Comparison of ENCODE assay signal across 9 mouse cellular contexts in the genomic region with DNA sequence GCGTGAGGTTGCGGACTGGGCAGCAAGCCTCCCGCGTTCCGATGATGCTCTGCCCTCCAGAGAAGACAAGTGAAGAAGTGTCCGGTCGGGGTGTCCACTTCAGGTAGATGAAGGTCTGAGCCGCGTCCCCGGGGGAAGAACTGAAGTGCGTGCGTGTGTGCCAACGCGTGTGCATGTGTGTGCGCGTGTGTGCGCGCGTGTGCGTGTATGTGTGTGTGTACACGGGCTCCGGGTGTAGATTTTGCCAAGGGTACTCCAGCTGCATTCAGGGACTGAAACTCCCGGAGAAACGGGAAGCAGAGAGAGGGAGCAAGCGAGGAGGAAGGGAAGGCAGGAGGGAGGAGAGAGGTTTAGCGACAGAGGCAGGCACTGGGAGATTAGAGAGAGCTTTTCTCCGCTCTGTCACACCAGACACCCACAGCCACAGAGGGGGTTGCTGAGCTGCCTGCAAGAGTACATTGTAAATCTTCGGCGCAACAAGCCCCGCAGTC. TPM values are rescaled to one million over a fixed set of nuclear protein-coding genes. Genes with fewer than 3 reads are reported as not detected.
DNase-seq lines count a peak whose midpoint lies in the region; ATAC-seq lines count a peak whose summit lies in the region.
"Had no signal": no experiment of that assay in that cellular context is flagged by ENCODE, and none has a peak within 500 bp of the region (broad histone marks: within the 10 kb centered on the region; RNA-seq: fewer than 3 reads in every experiment).

Gene Trhde, minus strand, starts transcription at position 147 of the 491 bp plus-strand sequence.

- peak within 1 kb of the TSS; percentile 90 for H3K4me2 ChIP-seq in lung, embryonic 16.5 days (ENCODE audit: low read depth, low read length)
- peak within 1 kb of the TSS; percentile 95 for H3K4me2 ChIP-seq in forebrain, embryonic 14.5 days (ENCODE audit: low read length)
- H3K4me2 ChIP-seq in stomach, embryonic 15.5 days: peak within 1 kb of the TSS; percentile 94

- under 1% methylated on average over 30 of the region's 30 CpGs for WGBS in lung, embryonic 16.5 days
- under 1% methylated on average over 30 of the region's 30 CpGs for WGBS in forebrain, embryonic 14.5 days
- under 1% methylated on average over 30 of the region's 30 CpGs for WGBS in stomach, embryonic 15.5 days

- no peak for DNase-seq in lung, postnatal 4 days
- DNase-seq in forebrain, embryonic 14.5 days (ENCODE audit: low spot score): peak; percentile 56
- peak; percentile 33 to 47 for DNase-seq in layer of hippocampus, adult 8-10 months (ENCODE audit: low spot score in 2 of 2)

- 0 out of 2 replicates have a peak, but pooled peaks have one; percentile 13 for ATAC-seq in lung, embryonic 16.5 days (ENCODE audit: low read depth)
- peak; percentile 43 for ATAC-seq in forebrain, embryonic 14.5 days
- 0 out of 2 replicates have a peak, but pooled peaks have one; percentile 10 for ATAC-seq in megakaryocyte progenitor cell, adult 5-6 weeks (replicated peaks; ENCODE audit: poor library complexity)
- ATAC-seq in stomach, embryonic 15.5 days (ENCODE audit: insufficient read depth, low FRiP score, low read depth): no peak
- no peak for ATAC-seq in activated CD4-positive, CD25-positive, alpha-beta regulatory T cell, adult 4 months
- no peak for ATAC-seq in CD4-positive, CD25-positive, alpha-beta regulatory T cell, adult 4 months

- no peaks in the 10 kb centered on the region for H3K9me3 ChIP-seq in lung, embryonic 16.5 days (ENCODE audit: control insufficient read depth, low read length)
- H3K9me3 ChIP-seq in forebrain, embryonic 14.5 days (replicated peaks; ENCODE audit: control insufficient read depth, low read length): no peaks in the 10 kb centered on the region
- H3K9me3 ChIP-seq in stomach, embryonic 15.5 days: no peaks in the 10 kb centered on the region

- peak within 1 kb of the TSS; percentile 39 for H3K9ac ChIP-seq in lung, embryonic 16.5 days (ENCODE audit: low read length)
- H3K9ac ChIP-seq in forebrain, embryonic 14.5 days (ENCODE audit: low read length): peak within 1 kb of the TSS; percentile 53
- peak within 1 kb of the TSS; percentile 7; the same call in 1 of the 2 replicates for H3K9ac ChIP-seq in stomach, embryonic 15.5 days

- peaks cover 50% of the 10 kb centered on the region for H3K27me3 ChIP-seq in lung, embryonic 16.5 days (ENCODE audit: control insufficient read depth, insufficient read depth, low read depth, low read length)
- peaks cover 15% of the 10 kb centered on the region for H3K27me3 ChIP-seq in forebrain, embryonic 14.5 days (replicated peaks; ENCODE audit: control insufficient read depth, insufficient read depth, low read length)
- peaks cover 41% of the 10 kb centered on the region for H3K27me3 ChIP-seq in stomach, embryonic 15.5 days (replicated peaks)

- H3K27ac ChIP-seq in lung, embryonic 16.5 days (ENCODE audit: low read length): no peak within 1 kb of the TSS
- H3K27ac ChIP-seq in forebrain, embryonic 14.5 days (ENCODE audit: low read depth, low read length): no peak within 1 kb of the TSS; the same call in 1 of the 2 replicates
- H3K27ac ChIP-seq in stomach, embryonic 15.5 days: no peak within 1 kb of the TSS
- H3K27ac ChIP-seq: macrophage had no signal

- H3K4me3 ChIP-seq in lung, embryonic 16.5 days (ENCODE audit: low read length): peak within 1 kb of the TSS; percentile 57
- peak within 1 kb of the TSS; percentile 58 for H3K4me3 ChIP-seq in forebrain, embryonic 14.5 days (ENCODE audit: low read depth, low read length)
- peak within 1 kb of the TSS; percentile 54 for H3K4me3 ChIP-seq in stomach, embryonic 15.5 days (replicated peaks)

- peaks cover 10% of the 10 kb centered on the region for H3K4me1 ChIP-seq in lung, embryonic 16.5 days (replicated peaks; ENCODE audit: control insufficient read depth, insufficient read depth, low read length)
- no peaks in the 10 kb centered on the region for H3K4me1 ChIP-seq in forebrain, embryonic 14.5 days (ENCODE audit: control insufficient read depth, insufficient read depth, low read length)
- H3K4me1 ChIP-seq in stomach, embryonic 15.5 days: peaks cover 23% of the 10 kb centered on the region

- no peaks in the 10 kb centered on the region for H3K36me3 ChIP-seq in lung, embryonic 16.5 days (ENCODE audit: control insufficient read depth, insufficient read depth, low read length)
- H3K36me3 ChIP-seq in forebrain, embryonic 14.5 days (ENCODE audit: control insufficient read depth, insufficient read depth, low read length): no peaks in the 10 kb centered on the region
- no peaks in the 10 kb centered on the region for H3K36me3 ChIP-seq in stomach, embryonic 15.5 days

RNA-seq across cellular contexts. Expression of gene Trhde, which starts in this region (rescaled TPM):
- 0.11 and 0.23 TPM in 2 replicates for polyA plus RNA-seq in lung, embryonic 16.5 days (2015; fragmentation: Nextera tagmentation; extraction: Ambion mirVana)
- 1.8 and 2.9 TPM in 2 replicates for polyA plus RNA-seq in forebrain, embryonic 14.5 days (2014; fragmentation: Nextera tagmentation; extraction: Ambion mirVana)
- 10 to 100 TPM; 25.6 to 27.9 (median 26.7) TPM for total RNA-seq in layer of hippocampus, adult 8-10 months (2022)
- total RNA-seq in megakaryocyte progenitor cell, adult 5-6 weeks (2015): not detected in 2 replicates
- total RNA-seq in megakaryocyte progenitor cell, adult 5-6 weeks (2017): not detected in 2 replicates
- 0.23 and 0.48 TPM in 2 replicates for polyA plus RNA-seq in stomach, embryonic 15.5 days (2015; fragmentation: Nextera tagmentation; extraction: Ambion mirVana)
- polyA plus RNA-seq in activated CD4-positive, CD25-positive, alpha-beta regulatory T cell, adult 4 months (2017; shearing (Covaris generic)): not detected
- polyA plus RNA-seq in CD4-positive, CD25-positive, alpha-beta regulatory T cell, adult 4 months (2017; shearing (Covaris generic)): not detected
- polyA plus RNA-seq: macrophage had no signal

Comparison
In these comparisons a context has a peak if more than half of its experiments do, and no peak if none do; other contexts are left out.
1. RNA of gene Trhde (total RNA-seq): 25.6 to 27.9 TPM in layer of hippocampus, adult 8-10 months; not detected in megakaryocyte progenitor cell, adult 5-6 weeks; every median in the first group is over 10 times any median in the second.
2. Peak in ATAC-seq, H3K4me3 ChIP-seq, H3K9ac ChIP-seq and H3K4me2 ChIP-seq in lung, embryonic 16.5 days; RNA of the gene not detected or under 1 TPM.
3. Peak in ATAC-seq in megakaryocyte progenitor cell, adult 5-6 weeks; RNA of the gene not detected or under 1 TPM.
4. DNase-seq: peak in forebrain, embryonic 14.5 days (single experiment) and layer of hippocampus, adult 8-10 months (2 of 2); none in lung, postnatal 4 days (0 of 2).
5. Peak in every context shown above with its lines, with median percentiles within 50 percentile points of each other: H3K4me2 ChIP-seq, H3K4me3 ChIP-seq and H3K9ac ChIP-seq.